Mouse (Mus musculus): ENCODE measurements at regions not wholly inside any gene's neighbourhood (a gene's known extent, or its start where the extent isn't known, plus 50 kb on each side); places are given as distances from the start of the nearest gene placed in this dataset.
A peak's percentile ranks its signal among the peaks of the same experiment; 100 is the strongest.

GRCm38 (mm10) chr1:73130215-73130861 lies 114.6 kb upstream of the Tnp1 start:
- DNase-seq (ENCODE audit: low spot score in 2 of 2): no peak

GRCm38 (mm10) chr1:73123012-73123411 lies 107.3 kb upstream of the Tnp1 start:
- no peak for DNase-seq (ENCODE audit: low spot score in 2 of 2)

- no peak for DNase-seq (ENCODE audit: low spot score in 2 of 2)
Observed at GRCm38 (mm10) chr1:73118661-73119060, 103.0 kb upstream of the Tnp1 start.

- DNase-seq (ENCODE audit: low spot score in 2 of 2): no peak
Observed at GRCm38 (mm10) chr1:73116526-73116925, 100.8 kb upstream of the Tnp1 start.

- DNase-seq (ENCODE audit: low spot score in 2 of 2): no peak
Observed at GRCm38 (mm10) chr1:73115854-73116253, 100.1 kb upstream of the Tnp1 start.

- DNase-seq (ENCODE audit: low spot score in 2 of 2): no peak
Observed at GRCm38 (mm10) chr1:73113137-73113536, 97.4 kb upstream of the Tnp1 start.

- no peak for DNase-seq (ENCODE audit: low spot score in 2 of 2)
Observed at GRCm38 (mm10) chr1:73112711-73113110, 97.0 kb upstream of the Tnp1 start.

GRCm38 (mm10) chr1:73111911-73112310 lies 96.2 kb upstream of the Tnp1 start:
- no peak for DNase-seq (ENCODE audit: low spot score in 2 of 2)

GRCm38 (mm10) chr1:73105856-73106463 lies 90.3 kb upstream of the Tnp1 start:
- no peak for DNase-seq (ENCODE audit: low spot score in 2 of 2)

GRCm38 (mm10) chr1:73097645-73098440 lies 82.1 kb upstream of the Tnp1 start:
- DNase-seq (ENCODE audit: low spot score in 2 of 2): no peak

GRCm38 (mm10) chr1:73089636-73090035 lies 73.9 kb upstream of the Tnp1 start:
- peak in 1 of 2 experiments; percentile 59 for DNase-seq (ENCODE audit: low spot score in 2 of 2)

GRCm38 (mm10) chr1:73088494-73088893 lies 72.8 kb upstream of the Tnp1 start:
- DNase-seq (ENCODE audit: low spot score in 2 of 2): no peak

- DNase-seq (ENCODE audit: low spot score in 2 of 2): no peak
Observed at GRCm38 (mm10) chr1:73084946-73085345, 69.2 kb upstream of the Tnp1 start.

GRCm38 (mm10) chr1:73083396-73083795 lies 67.7 kb upstream of the Tnp1 start:
- no peak for DNase-seq (ENCODE audit: low spot score in 2 of 2)

GRCm38 (mm10) chr1:73079518-73079917 lies 63.8 kb upstream of the Tnp1 start:
- DNase-seq (ENCODE audit: low spot score in 2 of 2): no peak

- no peak for DNase-seq (ENCODE audit: low spot score in 2 of 2)
Observed at GRCm38 (mm10) chr1:73077156-73077555, 61.4 kb upstream of the Tnp1 start.

GRCm38 (mm10) chr1:73075699-73076373 lies 60.1 kb upstream of the Tnp1 start:
- DNase-seq (ENCODE audit: low spot score in 2 of 2): peak in 1 of 2 experiments; percentile 64

GRCm38 (mm10) chr1:73075159-73075558 lies 59.5 kb upstream of the Tnp1 start:
- no peak for DNase-seq (ENCODE audit: low spot score in 2 of 2)

- no peak for DNase-seq (ENCODE audit: low spot score in 2 of 2)
Observed at GRCm38 (mm10) chr1:73074525-73074924, 58.8 kb upstream of the Tnp1 start.

- no peak for DNase-seq (ENCODE audit: low spot score in 2 of 2)
Observed at GRCm38 (mm10) chr1:73072237-73072904, 56.7 kb upstream of the Tnp1 start.

GRCm38 (mm10) chr1:73070126-73070525 lies 54.4 kb upstream of the Tnp1 start:
- DNase-seq (ENCODE audit: low spot score in 2 of 2): no peak

All from cerebellum, postnatal 4 days (tissue).